Mouse (Mus musculus): ENCODE data around the gene Prkg2. TPM values are rescaled to one million over a fixed set of nuclear protein-coding genes. Genes with fewer than 3 reads are reported as not detected.

Gene Prkg2
- polyA plus RNA-seq, 1 experiment from 2014 or later = 1.5 TPM

GRCm38 (mm10) chr5:98897946-98898345 lies 139.2 kb downstream of the Prkg2 start:
- Histone ChIP-seq H3K27ac (ENCODE audit: low read depth, low read length) (no peak overlapping the region), H3K4me1 (ENCODE audit: control insufficient read depth, insufficient read depth, low read depth, low read length) (no peaks in the 10 kb centered on the region), H3K27me3 (replicated peaks; ENCODE audit: control insufficient read depth, insufficient read depth, low read length) (no peaks in the 10 kb centered on the region), H3K36me3 (ENCODE audit: control insufficient read depth, insufficient read depth, low read length) (no peaks in the 10 kb centered on the region), H3K4me3 (ENCODE audit: low read length) (no peak overlapping the region), H3K9ac (ENCODE audit: low read depth, low read length) (no peak overlapping the region), H3K9me3 (ENCODE audit: control insufficient read depth, low read length) (no peaks in the 10 kb centered on the region), H3K4me2 (ENCODE audit: low read length) (no peak overlapping the region)
- no peak for ATAC-seq

GRCm38 (mm10) chr5:98894281-98894680 lies 142.9 kb downstream of the Prkg2 start:
- H3K27ac ChIP-seq (ENCODE audit: low read depth, low read length) = no peak overlapping the region
- H3K4me1 ChIP-seq (ENCODE audit: control insufficient read depth, insufficient read depth, low read depth, low read length) = no peaks in the 10 kb centered on the region
- WGBS = 82% methylated on average over 3 of the region's 3 CpGs
- ATAC-seq = no peak
- H3K4me3 ChIP-seq (ENCODE audit: low read length) = no peak overlapping the region
- H3K9me3 ChIP-seq (ENCODE audit: control insufficient read depth, low read length) = no peaks in the 10 kb centered on the region
- H3K27me3 ChIP-seq (replicated peaks; ENCODE audit: control insufficient read depth, insufficient read depth, low read length) = no peaks in the 10 kb centered on the region
- no peak overlapping the region for H3K9ac ChIP-seq (ENCODE audit: low read depth, low read length)
- no peak overlapping the region for H3K4me2 ChIP-seq (ENCODE audit: low read length)
- H3K36me3 ChIP-seq (ENCODE audit: control insufficient read depth, insufficient read depth, low read length) = no peaks in the 10 kb centered on the region

- no peak overlapping the region for H3K4me3 ChIP-seq (ENCODE audit: low read length)
- H3K4me2 ChIP-seq (ENCODE audit: low read length) = no peak overlapping the region
- no peak for ATAC-seq
- no peaks in the 10 kb centered on the region for H3K27me3 ChIP-seq (replicated peaks; ENCODE audit: control insufficient read depth, insufficient read depth, low read length)
- no peaks in the 10 kb centered on the region for H3K36me3 ChIP-seq (ENCODE audit: control insufficient read depth, insufficient read depth, low read length)
- no peak overlapping the region for H3K9ac ChIP-seq (ENCODE audit: low read depth, low read length)
- 87% methylated on average over 2 of the region's 2 CpGs for WGBS
- no peak overlapping the region for H3K27ac ChIP-seq (ENCODE audit: low read depth, low read length)
- no peaks in the 10 kb centered on the region for H3K4me1 ChIP-seq (ENCODE audit: control insufficient read depth, insufficient read depth, low read depth, low read length)
- H3K9me3 ChIP-seq (ENCODE audit: control insufficient read depth, low read length) = no peaks in the 10 kb centered on the region
Observed at GRCm38 (mm10) chr5:98890544-98891050, 146.6 kb downstream of the Prkg2 start.

- WGBS = 73% methylated on average over 3 of the region's 3 CpGs
- H3K36me3 ChIP-seq (ENCODE audit: control insufficient read depth, insufficient read depth, low read length) = no peaks in the 10 kb centered on the region
- no peaks in the 10 kb centered on the region for H3K27me3 ChIP-seq (replicated peaks; ENCODE audit: control insufficient read depth, insufficient read depth, low read length)
- ATAC-seq = no peak
- no peaks in the 10 kb centered on the region for H3K9me3 ChIP-seq (ENCODE audit: control insufficient read depth, low read length)
- no peak overlapping the region for H3K27ac ChIP-seq (ENCODE audit: low read depth, low read length)
- no peak overlapping the region for H3K4me2 ChIP-seq (ENCODE audit: low read length)
- H3K4me1 ChIP-seq (ENCODE audit: control insufficient read depth, insufficient read depth, low read depth, low read length) = no peaks in the 10 kb centered on the region
- H3K9ac ChIP-seq (ENCODE audit: low read depth, low read length) = no peak overlapping the region
- no peak overlapping the region for H3K4me3 ChIP-seq (ENCODE audit: low read length)
Observed at GRCm38 (mm10) chr5:98882096-98882495, 155.1 kb downstream of the Prkg2 start.

Other genes with a start within 250 kb of the Prkg2 start
- gene Bmp3, start 182.9 kb downstream of the Prkg2 start, polyA plus RNA-seq (2015; fragmentation: Nextera tagmentation; extraction: Ambion mirVana) = 1.9 and 2.7 TPM in 2 replicates

All from hindbrain, embryonic 16.5 days (tissue).